Mouse (Mus musculus) CH12.LX (cell line): ENCODE measurements around the gene Dusp16. TPM values are rescaled to one million over a fixed set of nuclear protein-coding genes. Genes with fewer than 3 reads are reported as not detected.
A peak's percentile ranks its signal among the peaks of the same experiment; 100 is the strongest.

Experiments used
- DNase-seq: peaks from one replicate; pipeline ENCODE4 v3.0.0-alpha.2; 2013; ENCODE audit errors: extremely low read depth
- H3K27ac ChIP-seq: 2 replicates; pipeline ENCODE4 v1.5.1; 2012; ENCODE audit warnings: low read depth, mild to moderate bottlenecking, control low read depth, moderate library complexity; ENCODE audit not compliant: insufficient read depth
- H3K27me3 ChIP-seq: replicated peaks from 2 replicates; pipeline ENCODE3; 2012; ENCODE audit warnings: inconsistent platforms
- H3K36me3 ChIP-seq, 2 experiments: replicated peaks in 1 of 2; 2 replicates each; pipeline versions ENCODE3 to v1.6.1; 2012; ENCODE audit warnings: inconsistent platforms in 1 of 2, low read length in 1 of 2, mild to moderate bottlenecking in 1 of 2, mixed read lengths in 1 of 2, moderate library complexity in 1 of 2; ENCODE audit not compliant: control insufficient read depth in 1 of 2, insufficient read depth in 1 of 2
- H3K4me1 ChIP-seq, 2 experiments: 2 replicates each; pipeline ENCODE4 v1.6.1; 2012; ENCODE audit warnings: inconsistent platforms in 1 of 2, moderate library complexity in 1 of 2; ENCODE audit not compliant: insufficient read depth in 2 of 2, control insufficient read depth in 1 of 2
- H3K4me2 ChIP-seq: 2 replicates; pipeline ENCODE4 v1.6.1; 2012; ENCODE audit warnings: low read depth, mild to moderate bottlenecking, control low read depth; ENCODE audit not compliant: poor library complexity, insufficient read depth, severe bottlenecking
- H3K4me3 ChIP-seq, 3 experiments: fragments of 150-350 bp in 1 of 3; sonication (generic) in 1 of 3; replicated peaks in 1 of 3; 2 replicates each; pipeline versions ENCODE3 to v1.5.1; 2011 to 2012; ENCODE audit warnings: low read depth in 2 of 3, low read length in 2 of 3, mild to moderate bottlenecking in 2 of 3, moderate library complexity in 2 of 3, control low read depth in 1 of 3, improper control_type of control experiment in 1 of 3, inconsistent platforms in 1 of 3, mixed read lengths in 1 of 3; ENCODE audit not compliant: poor library complexity in 1 of 3
- H3K79me2 ChIP-seq: replicated peaks from 2 replicates; pipeline ENCODE4 v1.6.1; 2012; ENCODE audit warnings: mild to moderate bottlenecking, moderate library complexity; ENCODE audit not compliant: control insufficient read depth, poor library complexity, insufficient read depth, severe bottlenecking; ENCODE audit errors: extremely low read depth
- H3K9ac ChIP-seq: 2 replicates; pipeline ENCODE4 v1.6.1; 2012; ENCODE audit warnings: low read depth, mild to moderate bottlenecking, control low read depth, moderate library complexity; ENCODE audit not compliant: insufficient read depth
- H3K9me3 ChIP-seq: replicated peaks from 2 replicates; pipeline ENCODE3; 2012; ENCODE audit warnings: low read length, inconsistent platforms, mixed read lengths
- BHLHE40 ChIP-seq: IDR thresholded peaks from 2 replicates; pipeline ENCODE4 v1.6.1; 2011; ENCODE audit warnings: mild to moderate bottlenecking, low read depth, low read length, improper control_type of control experiment
- CHD2 ChIP-seq: IDR thresholded peaks from 2 replicates; pipeline ENCODE4 v1.6.1; 2011; ENCODE audit warnings: low read length, improper control_type of control experiment
- CTCF ChIP-seq, 2 experiments: IDR thresholded peaks in 1 of 2; conservative IDR thresholded peaks in 1 of 2; 2 replicates each; pipeline ENCODE4 v1.5.1; 2011 to 2012; ENCODE audit warnings: low read depth in 2 of 2, low read length in 2 of 2, improper control_type of control experiment in 1 of 2, inconsistent platforms in 1 of 2, mild to moderate bottlenecking in 1 of 2, moderate library complexity in 1 of 2
- E2F4 ChIP-seq: IDR thresholded peaks from 2 replicates; pipeline ENCODE4 v1.6.1; 2011; ENCODE audit warnings: low read depth, low read length, improper control_type of control experiment; ENCODE audit not compliant: insufficient replicate concordance
- ELF1 ChIP-seq: IDR thresholded peaks from 2 replicates; pipeline ENCODE4 v1.6.1; 2014; ENCODE audit warnings: low read depth, mild to moderate bottlenecking, inconsistent platforms, low read length, improper control_type of control experiment
- ETS1 ChIP-seq: conservative IDR thresholded peaks from 2 replicates; pipeline ENCODE4 v1.6.1; 2012; ENCODE audit warnings: low read depth, mild to moderate bottlenecking, inconsistent platforms, low read length, improper control_type of control experiment, moderate library complexity
- IRF4 ChIP-seq: IDR thresholded peaks from 2 replicates; pipeline ENCODE4 v1.6.1; 2014; ENCODE audit warnings: low read depth, mild to moderate bottlenecking, inconsistent platforms, low read length, improper control_type of control experiment
- JUN ChIP-seq: IDR thresholded peaks from 2 replicates; pipeline ENCODE4 v1.6.1; 2011; ENCODE audit warnings: low read depth, mild to moderate bottlenecking, low read length, improper control_type of control experiment, moderate library complexity; ENCODE audit not compliant: insufficient read depth
- KAT2A ChIP-seq: IDR thresholded peaks from 2 replicates; pipeline ENCODE4 v1.6.1; 2012; ENCODE audit warnings: low read length, improper control_type of control experiment, inconsistent platforms; ENCODE audit not compliant: insufficient replicate concordance
- MAX ChIP-seq: IDR thresholded peaks from 2 replicates; pipeline ENCODE4 v1.6.1; 2011; ENCODE audit warnings: low read length, improper control_type of control experiment
- MAZ ChIP-seq: IDR thresholded peaks from 2 replicates; pipeline ENCODE4 v1.6.1; 2012; ENCODE audit warnings: low read depth, mild to moderate bottlenecking, inconsistent platforms, low read length, improper control_type of control experiment, moderate library complexity
- MEF2A ChIP-seq: IDR thresholded peaks from 2 replicates; pipeline ENCODE4 v1.6.1; 2014; ENCODE audit warnings: low read depth, mild to moderate bottlenecking, inconsistent platforms, low read length, improper control_type of control experiment, borderline replicate concordance
- MXI1 ChIP-seq: IDR thresholded peaks from 2 replicates; pipeline ENCODE4 v1.6.1; 2011; ENCODE audit warnings: mild to moderate bottlenecking, low read depth, low read length, improper control_type of control experiment
- NELFE ChIP-seq: IDR thresholded peaks from 2 replicates; pipeline ENCODE4 v1.6.1; 2011; ENCODE audit warnings: low read depth, low read length, improper control_type of control experiment
- NRF1 ChIP-seq: IDR thresholded peaks from 2 replicates; pipeline ENCODE4 v1.6.1; 2014; ENCODE audit warnings: low read depth, mild to moderate bottlenecking, inconsistent platforms, low read length, improper control_type of control experiment, moderate library complexity
- POLR2AphosphoS2 ChIP-seq: IDR thresholded peaks from 2 replicates; pipeline ENCODE4 v1.6.1; 2011; ENCODE audit warnings: low read depth, low read length, improper control_type of control experiment
- RAD21 ChIP-seq: IDR thresholded peaks from 2 replicates; pipeline ENCODE4 v1.6.1; 2011; ENCODE audit warnings: low read depth, mild to moderate bottlenecking, low read length, improper control_type of control experiment, moderate library complexity
- SIN3A ChIP-seq: IDR thresholded peaks from 2 replicates; pipeline ENCODE4 v1.6.1; 2012; ENCODE audit warnings: low read length, improper control_type of control experiment, inconsistent platforms
- SMC3 ChIP-seq: IDR thresholded peaks from 2 replicates; pipeline ENCODE4 v1.6.1; 2011; ENCODE audit warnings: low read depth, low read length, improper control_type of control experiment
- UBTF ChIP-seq: IDR thresholded peaks from 2 replicates; pipeline ENCODE4 v1.6.1; 2012; ENCODE audit warnings: low read depth, mild to moderate bottlenecking, inconsistent platforms, low read length, improper control_type of control experiment, moderate library complexity
- USF1 ChIP-seq: IDR thresholded peaks from 2 replicates; pipeline ENCODE4 v1.6.1; 2014; ENCODE audit warnings: low read depth, mild to moderate bottlenecking, inconsistent platforms, low read length, improper control_type of control experiment
- USF2 ChIP-seq: conservative IDR thresholded peaks from 2 replicates; pipeline ENCODE4 v1.6.1; 2011; ENCODE audit warnings: low read depth, low read length, improper control_type of control experiment
- ZC3H11A ChIP-seq: IDR thresholded peaks from 2 replicates; pipeline ENCODE4 v1.6.1; 2012; ENCODE audit warnings: low read depth, mild to moderate bottlenecking, inconsistent platforms, low read length, improper control_type of control experiment
- ZMIZ1 ChIP-seq: IDR thresholded peaks from 2 replicates; pipeline ENCODE4 v1.6.1; 2012; ENCODE audit warnings: low read depth, mild to moderate bottlenecking, inconsistent platforms, low read length, improper control_type of control experiment
- ZNF384 ChIP-seq: IDR thresholded peaks from 2 replicates; pipeline ENCODE4 v1.6.1; 2012; ENCODE audit warnings: low read depth, low read length, improper control_type of control experiment, inconsistent platforms
- dilution Hi-C: fragments of 300-500 bp; cut with MboI; formaldehyde crosslinking; loops from 2 replicates; pipeline ENCODE4 v1.14.3; 2020; ENCODE audit warnings: low sequenced_read_pairs; ENCODE audit not compliant: extremely low pct_unique_long_range_greater_than_20kb, extremely low pct_ligation_motif_present
- in situ Hi-C: fragments of 300-500 bp; cut with MboI; formaldehyde crosslinking; loops from 3 replicates; pipeline ENCODE4 v1.14.3; 2019; ENCODE audit warnings: low sequenced_read_pairs, low pct_ligation_motif_present, low pct_unique_long_range_greater_than_20kb, mixed read lengths
- polyA plus RNA-seq: library from polyadenylated mRNA; unstranded; fragments of >175 nt; gene quantifications from 2 replicates; pipeline ENCODE4 v1.2.1, GENCODE M21; 2012; ENCODE audit warnings: low read depth; ENCODE audit not compliant: insufficient read length
- total RNA-seq, 2 experiments: library from RNA; depleted of rRNA; stranded (reverse); fragments of 300-350 nt in 1 of 2; fragments of >200 nt in 1 of 2; gene quantifications; 2 replicates each; pipeline ENCODE4 v1.2.3; 2012 to 2014

Gene Dusp16
- total and polyA plus RNA-seq, 3 experiments = 3.7 to 13.1 (median 10.6) TPM

- TF ChIP-seq JUN = peak; percentile 98
- TF ChIP-seq, all 38 proteins: peak for 20
Measured at GRCm38 (mm10) chr6:134792141-134793045, at the start of gene Dusp16 (continued).

GRCm38 (mm10) chr6:134840346-134840745, 47.9 kb upstream of the Dusp16 start:
- no peaks in the 10 kb centered on the region for H3K36me3 ChIP-seq
- no peaks in the 10 kb centered on the region for H3K27me3 ChIP-seq
- H3K4me3 ChIP-seq = no peak overlapping the region
- no peak overlapping the region for H3K4me2 ChIP-seq
- in situ Hi-C loops = no loop called here
- no peaks in the 10 kb centered on the region for H3K79me2 ChIP-seq
- DNase-seq = no peak
- dilution Hi-C loops = no loop called here
- H3K4me1 ChIP-seq = peaks cover 0 to 13% of the 10 kb centered on the region in 2 experiments; a peak in 3 of 4 replicates
- no peak for TF ChIP-seq ZMIZ1
- TF ChIP-seq USF1 = no peak
- no peak for TF ChIP-seq MEF2A
- no peak for TF ChIP-seq RAD21
- no peak for TF ChIP-seq BHLHE40
- no peak for TF ChIP-seq CHD2
- no peak for TF ChIP-seq ZNF384
- no peak for TF ChIP-seq ELF1
- TF ChIP-seq MXI1 = no peak
- TF ChIP-seq MAX = no peak
- no peak for TF ChIP-seq SMC3
- TF ChIP-seq NELFE = no peak
- TF ChIP-seq IRF4 = no peak
- no peak for TF ChIP-seq ETS1
- H3K9ac ChIP-seq = no peak overlapping the region
- no peak overlapping the region for H3K27ac ChIP-seq
- H3K9me3 ChIP-seq = no peaks in the 10 kb centered on the region

GRCm38 (mm10) chr6:134838111-134838510, 45.7 kb upstream of the Dusp16 start:
- H3K79me2 ChIP-seq = no peaks in the 10 kb centered on the region
- TF ChIP-seq UBTF (no peak), ETS1 (no peak), SIN3A (no peak), NRF1 (no peak), CHD2 (no peak), JUN (no peak), ZC3H11A (no peak), MEF2A (no peak), MAX (no peak), ELF1 (no peak), KAT2A (no peak), USF1 (no peak), BHLHE40 (no peak), E2F4 (no peak), USF2 (no peak), CTCF (conservative IDR thresholded peaks at IDR 0.05 in 1 of 2, IDR thresholded peaks at IDR 0.05 in 1 of 2; ENCODE audit: low read depth in 2 of 2, low read length in 2 of 2) (no peak), MAZ (no peak), ZMIZ1 (no peak), IRF4 (no peak), POLR2AphosphoS2 (no peak)
- TF ChIP-seq, all 38 proteins: peak for 0
- dilution Hi-C loops (no loop called here), in situ Hi-C loops (no loop called here)
- H3K27me3 ChIP-seq = no peaks in the 10 kb centered on the region
- no peaks in the 10 kb centered on the region for H3K36me3 ChIP-seq
- H3K27ac ChIP-seq = no peak overlapping the region
- no peak for DNase-seq
- H3K4me3 ChIP-seq = no peak overlapping the region
- H3K9me3 ChIP-seq = no peaks in the 10 kb centered on the region
- no peak overlapping the region for H3K4me2 ChIP-seq
- H3K9ac ChIP-seq = no peak overlapping the region
- H3K4me1 ChIP-seq = peaks cover 9 to 34% of the 10 kb centered on the region in 2 experiments
